Mouse (Mus musculus) MEL (cell line): ENCODE results near the gene Gpbar1.

Experiments used
- CTCF ChIP-seq, 3 experiments: IDR thresholded peaks in 2 of 3; conservative IDR thresholded peaks in 1 of 3; 2 replicates each; pipeline ENCODE4 v1.5.1; 2011 to 2012; ENCODE audit warnings: low read length in 3 of 3, low read depth in 2 of 3, mild to moderate bottlenecking in 2 of 3, improper control_type of control experiment in 1 of 3, inconsistent platforms in 1 of 3, mixed read lengths in 1 of 3, moderate library complexity in 1 of 3; ENCODE audit not compliant: control insufficient read depth in 1 of 3, insufficient read depth in 1 of 3, poor library complexity in 1 of 3, severe bottlenecking in 1 of 3
- EP300 ChIP-seq, 2 experiments: IDR thresholded peaks; 2 replicates each; pipeline ENCODE4 v1.6.1; 2011; ENCODE audit warnings: improper control_type of control experiment in 2 of 2, low read length in 2 of 2, low read depth in 1 of 2, mild to moderate bottlenecking in 1 of 2
- ETS1 ChIP-seq: IDR thresholded peaks from 2 replicates; pipeline ENCODE4 v1.6.1; 2012; ENCODE audit warnings: low read depth, mild to moderate bottlenecking, inconsistent platforms, low read length, improper control_type of control experiment, moderate library complexity
- MAX ChIP-seq: IDR thresholded peaks from 2 replicates; pipeline ENCODE4 v1.6.1; 2011; ENCODE audit warnings: low read length, improper control_type of control experiment
- MAZ ChIP-seq: IDR thresholded peaks from 2 replicates; pipeline ENCODE4 v1.6.1; 2012; ENCODE audit warnings: low read depth, mild to moderate bottlenecking, inconsistent platforms, low read length, improper control_type of control experiment
- POLR2A ChIP-seq, 2 experiments: IDR thresholded peaks; 2 replicates each; pipeline ENCODE4 v1.6.1; 2011 to 2012; ENCODE audit warnings: low read length in 2 of 2, mild to moderate bottlenecking in 2 of 2, control low read depth in 1 of 2, improper control_type of control experiment in 1 of 2, low read depth in 1 of 2, moderate library complexity in 1 of 2; ENCODE audit not compliant: control insufficient read depth in 1 of 2, insufficient read depth in 1 of 2, poor library complexity in 1 of 2
- POLR2AphosphoS2 ChIP-seq: IDR thresholded peaks from 2 replicates; pipeline ENCODE4 v1.6.1; 2011; ENCODE audit warnings: low read length, improper control_type of control experiment
- RCOR1 ChIP-seq: IDR thresholded peaks from 2 replicates; pipeline ENCODE4 v1.6.1; 2012; ENCODE audit warnings: low read depth, mild to moderate bottlenecking, inconsistent platforms, low read length, improper control_type of control experiment
- SMC3 ChIP-seq: IDR thresholded peaks from 2 replicates; pipeline ENCODE4 v1.6.1; 2011; ENCODE audit warnings: low read depth, low read length, improper control_type of control experiment
- TAL1 ChIP-seq: IDR thresholded peaks from 2 replicates; pipeline ENCODE4 v1.6.1; 2012; ENCODE audit warnings: mild to moderate bottlenecking, inconsistent platforms, low read length, moderate library complexity, mixed read lengths
- TBP ChIP-seq: IDR thresholded peaks from 2 replicates; pipeline ENCODE4 v1.8.0; 2011; ENCODE audit warnings: low read depth, low read length, improper control_type of control experiment
- ZC3H11A ChIP-seq: IDR thresholded peaks from 2 replicates; pipeline ENCODE4 v1.6.1; 2012; ENCODE audit warnings: low read depth, mild to moderate bottlenecking, inconsistent platforms, low read length, improper control_type of control experiment

- no peak for TF ChIP-seq EP300 (IDR thresholded peaks at IDR 0.05; ENCODE audit: low read depth in 1 of 2, low read length in 2 of 2)
- TF ChIP-seq POLR2A (IDR thresholded peaks at IDR 0.05; ENCODE audit: control insufficient read depth in 1 of 2, insufficient read depth in 1 of 2, low read depth in 1 of 2, low read length in 2 of 2, poor library complexity in 1 of 2), result no peak
- TF ChIP-seq SMC3, result no peak
- TF ChIP-seq ZC3H11A, result no peak
- TF ChIP-seq CTCF (IDR thresholded peaks at IDR 0.05 in 2 of 3, conservative IDR thresholded peaks at IDR 0.05 in 1 of 3; ENCODE audit: control insufficient read depth in 1 of 3, insufficient read depth in 1 of 3, low read depth in 2 of 3, low read length in 3 of 3, poor library complexity in 1 of 3, severe bottlenecking in 1 of 3), result no peak
- no peak for TF ChIP-seq TAL1
- no peak for TF ChIP-seq ETS1
- no peak for TF ChIP-seq RCOR1
- no peak for TF ChIP-seq POLR2AphosphoS2
- TF ChIP-seq MAX, result no peak
- TF ChIP-seq TBP, result no peak
- no peak for TF ChIP-seq MAZ
Measured at GRCm38 (mm10) chr1:74302835-74303234, 24.5 kb downstream of the Gpbar1 start.
